Mouse (Mus musculus): Measurements from ENCODE around the gene Tstd2. TPM values are rescaled to one million over a fixed set of nuclear protein-coding genes. Genes with fewer than 3 reads are reported as not detected.

Tstd2 gene
- total and polyA plus RNA-seq, 3 experiments, result 15.8 to 54.6 (median 51.5) TPM

- Histone ChIP-seq H3K27me3 (ENCODE audit: insufficient read depth, low read length) (no peaks in the 10 kb centered on the region), H3K36me3 (replicated peaks) (peaks cover 89% of the 10 kb centered on the region), H3K4me1 (ENCODE audit: insufficient read depth, low read depth, low read length) (peaks cover 9% of the 10 kb centered on the region), H3K9me3 (replicated peaks) (no peaks in the 10 kb centered on the region), H3K4me3 (ENCODE audit: low read depth, low read length) (no peak overlapping the region)
- DNase-seq (ENCODE audit: low spot score), result no peak
- ATAC-seq (ENCODE audit: extremely low read depth, insufficient number of reproducible peaks, low FRiP score, poor library complexity, severe bottlenecking), result no peak
- TF ChIP-seq GATA1 (IDR thresholded peaks at IDR 0.05; ENCODE audit: borderline replicate concordance, low read length), result no peak
- TF ChIP-seq CTCF (IDR thresholded peaks at IDR 0.05; ENCODE audit: low read depth, low read length), result no peak
- TF ChIP-seq POLR2AphosphoS5 (IDR thresholded peaks at IDR 0.05; ENCODE audit: insufficient replicate concordance, low read depth, low read length), result no peak
- TF ChIP-seq TAL1 (conservative IDR thresholded peaks at IDR 0.05; ENCODE audit: low read depth, low read length), result no peak
- no peak for TF ChIP-seq GATA2 (IDR thresholded peaks at IDR 0.05; ENCODE audit: borderline replicate concordance, low read depth, low read length)
Measured at GRCm38 (mm10) chr4:46146881-46147280, 8.4 kb upstream of the Tstd2 start.

GRCm38 (mm10) chr4:46144323-46144722 lies 5.8 kb upstream of the Tstd2 start:
- ATAC-seq (ENCODE audit: extremely low read depth, insufficient number of reproducible peaks, low FRiP score, poor library complexity, severe bottlenecking) (no peak), DNase-seq (ENCODE audit: low spot score) (peak; percentile 6)
- H3K4me3 ChIP-seq (ENCODE audit: low read depth, low read length), result no peak overlapping the region
- peaks cover 21% of the 10 kb centered on the region for H3K4me1 ChIP-seq (ENCODE audit: insufficient read depth, low read depth, low read length)
- TF ChIP-seq CTCF (IDR thresholded peaks at IDR 0.05; ENCODE audit: low read depth, low read length) (peak; percentile 29; the same call in 1 of the 2 replicates), GATA2 (IDR thresholded peaks at IDR 0.05; ENCODE audit: borderline replicate concordance, low read depth, low read length) (no peak)
- H3K36me3 ChIP-seq (replicated peaks), result peaks cover 68% of the 10 kb centered on the region
- H3K27me3 ChIP-seq (ENCODE audit: insufficient read depth, low read length), result no peaks in the 10 kb centered on the region
- no peaks in the 10 kb centered on the region for H3K9me3 ChIP-seq (replicated peaks)

GRCm38 (mm10) chr4:46137629-46138286 lies 736 bp downstream of the Tstd2 start:
- DNase-seq (ENCODE audit: low spot score) (peak; percentile 33), ATAC-seq (ENCODE audit: extremely low read depth, insufficient number of reproducible peaks, low FRiP score, poor library complexity, severe bottlenecking) (peak; percentile 36; the same call in 1 of the 2 replicates)
- peak overlapping the region; percentile 96 for H3K4me3 ChIP-seq (ENCODE audit: low read depth, low read length)
- no peaks in the 10 kb centered on the region for H3K27me3 ChIP-seq (ENCODE audit: insufficient read depth, low read length)
- no peaks in the 10 kb centered on the region for H3K9me3 ChIP-seq (replicated peaks)
- peaks cover 51% of the 10 kb centered on the region for H3K36me3 ChIP-seq (replicated peaks)
- no peak for TF ChIP-seq POLR2AphosphoS5 (IDR thresholded peaks at IDR 0.05; ENCODE audit: insufficient replicate concordance, low read depth, low read length)
- TF ChIP-seq GATA2 (IDR thresholded peaks at IDR 0.05; ENCODE audit: borderline replicate concordance, low read depth, low read length), result no peak
- TF ChIP-seq CTCF (IDR thresholded peaks at IDR 0.05; ENCODE audit: low read depth, low read length), result no peak
- TF ChIP-seq TAL1 (conservative IDR thresholded peaks at IDR 0.05; ENCODE audit: low read depth, low read length), result no peak
- no peak for TF ChIP-seq GATA1 (IDR thresholded peaks at IDR 0.05; ENCODE audit: borderline replicate concordance, low read length)
- peaks cover 32% of the 10 kb centered on the region for H3K4me1 ChIP-seq (ENCODE audit: insufficient read depth, low read depth, low read length)

- Histone ChIP-seq H3K27me3 (ENCODE audit: insufficient read depth, low read length) (no peaks in the 10 kb centered on the region), H3K4me3 (ENCODE audit: low read depth, low read length) (no peak overlapping the region), H3K4me1 (ENCODE audit: insufficient read depth, low read depth, low read length) (peaks cover 14% of the 10 kb centered on the region), H3K9me3 (replicated peaks) (no peaks in the 10 kb centered on the region), H3K36me3 (replicated peaks) (peaks cover 88% of the 10 kb centered on the region)
- ATAC-seq (ENCODE audit: extremely low read depth, insufficient number of reproducible peaks, low FRiP score, poor library complexity, severe bottlenecking) (no peak), DNase-seq (ENCODE audit: low spot score) (no peak)
- no peak for TF ChIP-seq CTCF (IDR thresholded peaks at IDR 0.05; ENCODE audit: low read depth, low read length)
- no peak for TF ChIP-seq TAL1 (conservative IDR thresholded peaks at IDR 0.05; ENCODE audit: low read depth, low read length)
- no peak for TF ChIP-seq GATA2 (IDR thresholded peaks at IDR 0.05; ENCODE audit: borderline replicate concordance, low read depth, low read length)
- TF ChIP-seq GATA1 (IDR thresholded peaks at IDR 0.05; ENCODE audit: borderline replicate concordance, low read length), result no peak
- no peak for TF ChIP-seq POLR2AphosphoS5 (IDR thresholded peaks at IDR 0.05; ENCODE audit: insufficient replicate concordance, low read depth, low read length)
Measured at GRCm38 (mm10) chr4:46131791-46132190, 6.7 kb downstream of the Tstd2 start.

- peak; percentile 26 for DNase-seq (ENCODE audit: low spot score)
- Histone ChIP-seq H3K27me3 (ENCODE audit: insufficient read depth, low read length) (no peaks in the 10 kb centered on the region), H3K36me3 (replicated peaks) (peaks cover 89% of the 10 kb centered on the region), H3K4me1 (ENCODE audit: insufficient read depth, low read depth, low read length) (peaks cover 8% of the 10 kb centered on the region; the same call in 1 of the 2 replicates), H3K4me3 (ENCODE audit: low read depth, low read length) (no peak overlapping the region), H3K9me3 (replicated peaks) (no peaks in the 10 kb centered on the region)
- no peak for ATAC-seq (ENCODE audit: extremely low read depth, insufficient number of reproducible peaks, low FRiP score, poor library complexity, severe bottlenecking)
- TF ChIP-seq CTCF (IDR thresholded peaks at IDR 0.05; ENCODE audit: low read depth, low read length) (peak; percentile 67; the same call in 1 of the 2 replicates), GATA2 (IDR thresholded peaks at IDR 0.05; ENCODE audit: borderline replicate concordance, low read depth, low read length) (no peak)
Measured at GRCm38 (mm10) chr4:46130221-46130620, 8.3 kb downstream of the Tstd2 start.

GRCm38 (mm10) chr4:46129311-46130004 lies 9.0 kb downstream of the Tstd2 start:
- H3K36me3 ChIP-seq (replicated peaks), result peaks cover 90% of the 10 kb centered on the region

More at GRCm38 (mm10) chr4:46129311-46130004, 9.0 kb downstream of the Tstd2 start:
- H3K4me3 ChIP-seq (ENCODE audit: low read depth, low read length), result no peak overlapping the region
- H3K27me3 ChIP-seq (ENCODE audit: insufficient read depth, low read length), result no peaks in the 10 kb centered on the region
- TF ChIP-seq GATA2 (IDR thresholded peaks at IDR 0.05; ENCODE audit: borderline replicate concordance, low read depth, low read length), result no peak
- no peak for TF ChIP-seq CTCF (IDR thresholded peaks at IDR 0.05; ENCODE audit: low read depth, low read length)
- no peak for TF ChIP-seq POLR2AphosphoS5 (IDR thresholded peaks at IDR 0.05; ENCODE audit: insufficient replicate concordance, low read depth, low read length)
- TF ChIP-seq TAL1 (conservative IDR thresholded peaks at IDR 0.05; ENCODE audit: low read depth, low read length), result no peak
- TF ChIP-seq GATA1 (IDR thresholded peaks at IDR 0.05; ENCODE audit: borderline replicate concordance, low read length), result no peak
- ATAC-seq (ENCODE audit: extremely low read depth, insufficient number of reproducible peaks, low FRiP score, poor library complexity, severe bottlenecking) (no peak), DNase-seq (ENCODE audit: low spot score) (no peak)
- no peaks in the 10 kb centered on the region for H3K9me3 ChIP-seq (replicated peaks)
- peaks cover 8% of the 10 kb centered on the region; the same call in 1 of the 2 replicates for H3K4me1 ChIP-seq (ENCODE audit: insufficient read depth, low read depth, low read length)
